Mouse (Mus musculus) heart, adult 8-10 months (tissue): ENCODE measurements around the gene Cited2. TPM values are rescaled to one million over a fixed set of nuclear protein-coding genes. Genes with fewer than 3 reads are reported as not detected.

Experiments
- DNase-seq: peaks from one replicate; pipeline ENCODE4 v3.0.0; 2022; ENCODE audit warnings: low spot score
- total RNA-seq, 4 experiments: library from RNA; stranded (reverse); gene quantifications; 2 replicates each; pipeline ENCODE4 v1.2.4; 2022

Gene Cited2
- total RNA-seq, 4 experiments from 2014 or later = 35.4 to 53.6 (median 45.5) TPM

DNA sequence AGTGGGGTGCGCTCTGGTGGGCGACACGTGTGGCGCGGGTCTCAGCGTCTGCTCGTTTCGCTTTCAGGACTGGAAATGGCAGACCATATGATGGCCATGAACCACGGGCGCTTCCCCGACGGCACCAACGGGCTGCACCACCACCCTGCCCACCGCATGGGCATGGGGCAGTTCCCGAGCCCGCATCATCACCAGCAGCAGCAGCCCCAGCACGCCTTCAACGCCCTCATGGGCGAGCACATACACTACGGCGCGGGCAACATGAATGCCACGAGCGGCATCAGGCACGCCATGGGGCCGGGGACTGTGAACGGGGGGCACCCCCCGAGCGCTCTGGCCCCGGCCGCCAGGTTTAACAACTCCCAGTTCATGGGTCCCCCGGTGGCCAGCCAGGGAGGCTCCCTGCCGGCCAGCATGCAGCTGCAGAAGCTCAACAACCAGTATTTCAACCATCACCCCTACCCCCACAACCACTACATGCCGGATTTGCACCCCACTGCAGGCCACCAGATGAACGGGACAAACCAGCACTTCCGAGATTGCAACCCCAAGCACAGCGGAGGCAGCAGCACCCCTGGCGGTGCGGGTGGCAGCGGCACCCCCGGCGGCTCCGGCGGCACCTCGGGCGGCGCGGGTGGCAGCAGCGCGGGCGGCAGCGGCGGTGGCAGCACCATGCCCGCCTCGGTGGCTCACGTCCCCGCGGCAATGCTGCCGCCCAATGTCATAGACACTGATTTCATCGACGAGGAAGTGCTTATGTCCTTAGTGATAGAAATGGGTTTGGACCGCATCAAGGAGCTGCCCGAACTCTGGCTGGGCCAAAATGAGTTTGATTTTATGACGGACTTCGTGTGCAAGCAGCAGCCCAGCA, 1.1 kb downstream of the Cited2 start:
- DNase-seq = peak; percentile 53

DNA sequence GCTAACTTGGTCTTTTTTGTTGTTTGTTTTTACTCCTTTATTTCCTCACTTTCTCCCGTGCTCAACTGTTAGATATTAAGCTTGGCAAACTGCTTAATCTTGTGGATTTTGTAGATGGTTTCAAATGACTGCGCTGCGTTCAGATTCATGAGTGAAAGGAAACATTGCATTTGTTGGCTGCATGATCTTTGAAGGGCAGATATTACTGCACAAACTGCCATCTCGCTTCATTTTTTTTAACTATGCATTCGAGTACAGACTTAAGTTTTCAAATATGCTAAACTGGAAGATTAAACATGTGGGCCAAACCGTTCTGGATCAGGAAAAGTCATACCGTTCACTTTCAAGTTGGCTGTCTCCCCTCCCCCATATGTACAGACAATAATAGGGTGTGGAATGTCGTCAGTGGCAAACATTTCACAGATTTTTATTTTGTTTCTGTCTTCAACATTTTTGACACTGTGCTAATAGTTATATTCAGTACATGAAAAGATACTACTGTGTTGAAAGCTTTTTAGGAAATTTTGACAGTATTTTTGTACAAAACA, 2.1 kb downstream of the Cited2 start:
- DNase-seq = peak; percentile 13

DNA sequence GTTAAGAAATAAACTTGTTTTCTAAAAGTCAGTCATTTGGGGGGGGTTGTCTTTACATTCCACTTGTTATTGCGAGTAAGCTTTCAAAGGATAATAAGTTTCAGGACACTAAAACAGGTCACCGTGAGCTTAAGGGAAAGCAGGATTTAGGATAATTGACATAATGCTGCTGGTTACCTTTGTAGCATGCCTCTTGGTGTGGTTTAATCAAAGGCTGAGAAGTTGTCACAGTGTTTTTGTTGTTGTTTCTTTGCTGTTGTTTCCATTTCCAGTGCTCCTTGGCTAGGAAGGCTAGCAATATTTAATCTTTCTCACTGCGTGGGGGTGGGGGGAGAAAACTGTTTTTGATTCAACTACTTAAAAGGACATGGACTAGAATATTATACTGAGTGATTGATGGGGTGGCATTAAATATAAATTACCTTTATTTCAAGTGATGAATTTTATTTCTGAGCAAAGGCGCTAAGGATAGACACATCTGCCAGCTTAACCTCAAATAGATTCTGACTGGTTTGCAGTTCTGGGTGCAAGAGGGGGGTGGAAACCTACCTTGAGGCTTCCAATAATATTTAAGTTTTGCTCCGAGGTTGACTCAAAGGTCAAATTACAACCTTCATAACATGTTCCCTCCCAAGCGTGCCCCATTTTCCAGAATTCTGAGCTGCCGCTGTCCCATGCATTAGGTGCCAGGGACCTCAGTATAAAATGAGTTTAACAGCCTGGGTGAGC, 2.8 kb downstream of the Cited2 start:
- no peak for DNase-seq

DNA sequence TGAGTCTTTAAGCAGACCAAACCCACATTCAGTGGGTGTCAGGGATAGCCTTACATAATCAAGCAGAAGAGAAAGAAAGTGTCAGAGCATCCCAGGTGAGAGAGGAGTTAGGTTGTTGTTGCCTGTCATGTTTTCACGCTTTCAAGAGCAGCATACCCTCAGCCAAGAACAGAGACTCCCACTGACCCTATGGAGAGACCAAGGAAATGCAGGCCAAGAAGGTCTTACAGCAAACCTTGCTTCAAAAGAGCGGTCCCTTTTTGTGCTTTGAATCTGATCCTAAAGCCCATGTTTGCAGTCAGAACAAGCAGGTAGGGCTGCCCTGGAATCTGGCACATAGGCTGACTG, 3.3 kb downstream of the Cited2 start:
- no peak for DNase-seq

- peak; percentile 26 for DNase-seq
These were observed 4.3 kb downstream of the Cited2 start for GRCm38 (mm10) chr10:17727161-17727925.

DNA sequence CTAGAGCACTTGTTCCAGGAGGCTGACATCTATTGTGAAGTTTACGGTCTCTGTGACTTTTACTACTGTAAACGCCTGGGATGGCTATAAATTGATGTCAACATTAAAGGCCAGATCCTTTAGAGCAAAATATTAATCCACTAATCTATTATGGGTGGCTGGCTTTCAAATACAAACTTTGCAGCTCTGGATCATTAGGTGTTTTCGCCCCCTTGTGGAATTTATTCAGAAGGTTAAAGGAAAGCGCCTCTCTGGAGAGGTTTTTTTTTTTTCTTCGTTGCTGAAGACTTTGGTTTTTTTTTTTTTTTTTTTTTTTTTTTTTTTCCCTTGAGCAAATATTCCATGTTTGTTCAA, 4.9 kb downstream of the Cited2 start:
- peak; percentile 66 for DNase-seq

GRCm38 (mm10) chr10:17728711-17729110, 5.7 kb downstream of the Cited2 start:
- no peak for DNase-seq

DNA sequence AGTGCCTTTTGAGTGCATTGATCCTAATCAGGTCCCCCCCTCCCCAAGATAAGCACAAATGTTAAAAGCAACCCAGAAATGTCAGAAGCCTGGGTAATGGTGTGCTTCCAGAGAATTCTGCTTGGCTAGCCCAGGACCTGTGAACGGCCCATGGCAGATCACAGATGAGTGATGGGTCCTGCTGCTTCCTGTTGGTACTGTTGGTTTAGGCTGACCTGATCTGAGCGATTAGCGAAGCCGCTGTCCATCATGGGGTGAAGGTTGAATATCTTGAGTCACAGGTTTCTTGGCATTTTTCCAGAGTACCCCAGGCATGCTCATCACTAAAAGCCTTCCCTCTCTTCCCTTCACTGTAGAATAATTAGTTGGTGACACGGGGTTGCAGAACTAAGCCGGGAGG, 6.5 kb downstream of the Cited2 start:
- no peak for DNase-seq

DNA sequence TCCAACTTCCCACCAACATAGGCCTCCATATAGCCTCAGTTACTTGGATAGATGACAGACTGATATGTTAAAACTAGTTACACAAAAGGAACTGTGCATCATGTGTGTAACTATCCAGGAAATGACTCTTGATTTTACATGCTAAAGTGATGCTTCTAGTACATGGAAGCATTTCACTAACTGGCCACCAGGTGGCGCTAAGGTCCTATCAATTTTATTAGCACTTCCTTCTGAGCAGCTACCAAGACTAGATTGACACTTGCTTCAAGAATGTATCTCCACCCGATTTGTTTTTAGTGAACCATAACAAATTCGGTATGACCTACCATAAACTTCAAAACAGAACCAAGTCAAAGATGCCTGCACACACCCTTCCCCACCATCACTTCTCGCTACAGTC, 10.0 kb downstream of the Cited2 start:
- DNase-seq = peak; percentile 82

GRCm38 (mm10) chr10:17742581-17742980, 19.6 kb downstream of the Cited2 start:
- no peak for DNase-seq

- DNase-seq = no peak
These were observed 29.5 kb downstream of the Cited2 start for GRCm38 (mm10) chr10:17752478-17752877.

DNA sequence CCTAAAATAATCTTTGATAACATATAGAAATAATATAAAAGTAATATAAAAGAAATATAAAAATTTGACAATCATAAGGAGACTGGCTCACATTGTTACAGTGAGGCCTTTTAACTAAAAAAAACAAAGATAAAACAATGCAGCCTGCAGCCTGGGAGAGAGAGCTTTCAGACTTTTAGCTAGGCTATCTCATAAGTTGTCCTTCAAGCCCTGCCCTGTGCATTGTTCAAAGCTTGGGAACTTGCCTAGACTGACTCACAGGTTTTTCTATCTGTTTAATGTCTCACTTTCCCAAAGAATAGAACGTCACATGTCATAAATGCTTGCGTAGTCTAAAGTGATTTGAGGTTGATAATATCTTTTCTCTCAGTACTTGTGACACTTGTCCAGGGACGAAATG, 36.8 kb downstream of the Cited2 start:
- DNase-seq = no peak

- DNase-seq = no peak
These were observed 38.0 kb downstream of the Cited2 start for GRCm38 (mm10) chr10:17760750-17761613.

GRCm38 (mm10) chr10:17761652-17762051, 38.6 kb downstream of the Cited2 start:
- no peak for DNase-seq

GRCm38 (mm10) chr10:17762946-17763345, 39.9 kb downstream of the Cited2 start:
- no peak for DNase-seq

DNA sequence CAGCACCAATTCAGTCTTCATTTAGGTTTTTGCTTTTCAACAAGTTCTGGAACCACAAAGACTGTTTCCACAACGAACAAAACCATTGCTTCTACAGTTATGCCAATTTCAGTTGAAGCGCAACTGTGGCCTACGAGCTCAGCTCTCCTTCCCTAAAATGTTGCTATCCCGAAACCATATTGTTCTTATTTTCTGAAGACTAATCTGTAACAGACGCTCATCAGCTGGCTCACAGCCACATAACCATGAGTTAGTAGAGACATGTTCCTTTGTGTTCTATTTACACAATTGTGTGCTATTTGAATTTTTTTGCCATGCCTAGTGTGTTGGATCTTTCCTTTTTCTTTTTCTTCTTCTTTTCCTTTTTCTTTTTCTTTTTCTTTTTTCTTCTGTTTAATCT, 46.8 kb downstream of the Cited2 start:
- DNase-seq = no peak

GRCm38 (mm10) chr10:17772364-17772763, 49.3 kb downstream of the Cited2 start:
- DNase-seq = peak; percentile 63

- DNase-seq = no peak
These were observed 51.3 kb downstream of the Cited2 start for GRCm38 (mm10) chr10:17774366-17774765.

GRCm38 (mm10) chr10:17775079-17775478, 52.1 kb downstream of the Cited2 start:
- DNase-seq = no peak
